Mouse (Mus musculus): ENCODE measurements around the gene Timm44.

Timm44 gene

DNA sequence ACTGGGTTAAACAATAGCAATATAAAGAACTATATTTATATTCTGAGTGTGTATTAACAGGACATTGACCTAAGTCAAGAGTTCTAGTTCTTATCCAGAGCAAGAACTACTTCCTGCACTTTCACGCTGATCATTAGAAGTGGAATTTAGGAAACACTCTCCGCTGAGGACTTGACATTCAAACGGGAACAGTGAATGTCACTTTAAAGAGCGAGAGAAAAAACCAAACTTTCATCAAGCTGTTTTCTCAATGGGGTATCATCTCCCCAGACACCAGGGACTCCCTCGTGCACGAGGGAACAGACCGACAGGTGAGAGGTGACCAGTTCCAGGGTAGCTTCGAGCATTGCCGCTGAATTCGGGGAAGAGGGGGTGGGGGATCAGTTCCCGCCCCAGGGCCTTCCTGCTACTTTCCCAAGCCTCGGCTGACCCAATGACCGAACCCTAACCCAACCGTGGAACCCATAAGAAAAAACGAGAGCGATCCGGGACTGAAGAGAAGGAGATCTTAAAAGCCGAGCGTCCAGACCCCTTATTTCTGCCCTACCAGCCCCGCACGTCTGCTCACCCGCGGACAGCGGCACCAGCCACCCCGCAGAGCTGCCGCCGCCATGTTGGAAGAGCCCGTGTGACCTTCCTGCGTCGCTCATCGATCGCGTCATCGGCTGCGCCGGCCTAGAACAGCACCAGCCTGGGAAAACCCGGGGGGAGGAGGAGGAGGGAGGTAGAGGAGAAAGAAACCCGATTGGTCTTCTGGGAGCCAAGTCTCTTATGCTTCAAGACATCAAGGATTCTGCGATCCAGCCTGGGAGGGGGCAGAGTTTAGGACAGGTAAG is at the start of gene Timm44:
TSS of gene Timm44 (minus strand) at position 639 of the 836 bp plus-strand sequence.
- peak; percentile 98 for DNase-seq (ENCODE audit: low spot score)

DNA sequence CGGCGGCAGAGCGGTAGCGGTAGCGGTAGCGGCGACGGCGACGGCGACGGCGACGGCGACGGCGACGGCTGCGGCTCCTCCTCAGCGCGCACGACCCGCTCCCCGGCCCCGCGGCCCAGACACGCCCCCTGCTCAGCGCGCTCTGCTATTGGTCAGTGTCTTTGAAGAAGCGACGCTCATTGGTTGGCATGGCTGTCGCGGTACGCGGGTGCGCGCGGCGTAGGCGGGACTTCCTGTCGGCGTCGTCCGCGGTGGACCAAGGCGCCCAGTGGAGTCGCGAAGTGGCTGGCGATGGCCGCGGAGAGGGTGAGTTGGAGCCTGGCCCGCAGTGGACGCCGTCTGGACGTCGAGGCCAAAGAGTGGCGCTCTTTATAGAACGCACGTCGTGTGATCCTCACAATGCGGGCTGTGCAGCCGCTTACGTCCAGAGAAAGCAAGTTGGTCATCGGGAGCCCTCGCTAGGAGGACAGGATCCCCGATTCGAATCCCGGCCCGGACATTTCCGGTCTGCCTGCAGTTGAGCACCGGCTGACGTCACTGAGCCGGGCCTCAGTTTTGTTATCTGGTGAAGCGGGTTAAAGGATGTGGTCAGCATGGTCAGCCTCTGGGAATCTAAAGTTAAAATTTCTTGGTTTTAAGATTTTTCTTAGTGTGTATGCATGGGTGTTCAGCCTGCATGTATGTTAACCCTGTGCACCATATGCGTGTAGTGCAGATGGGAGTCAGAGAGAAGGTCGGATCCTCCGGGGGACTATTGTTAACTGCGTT is 49.5 kb upstream of the Timm44 start, which contains the start of the genes Ccl25 and Elavl1:
TSS of gene Ccl25 (plus strand) at position 228 of the 768 bp plus-strand sequence.
TSS of gene Elavl1 (minus strand) at position 431 of the 768 bp plus-strand sequence.
- DNase-seq (ENCODE audit: low spot score): peak; percentile 95

DNA sequence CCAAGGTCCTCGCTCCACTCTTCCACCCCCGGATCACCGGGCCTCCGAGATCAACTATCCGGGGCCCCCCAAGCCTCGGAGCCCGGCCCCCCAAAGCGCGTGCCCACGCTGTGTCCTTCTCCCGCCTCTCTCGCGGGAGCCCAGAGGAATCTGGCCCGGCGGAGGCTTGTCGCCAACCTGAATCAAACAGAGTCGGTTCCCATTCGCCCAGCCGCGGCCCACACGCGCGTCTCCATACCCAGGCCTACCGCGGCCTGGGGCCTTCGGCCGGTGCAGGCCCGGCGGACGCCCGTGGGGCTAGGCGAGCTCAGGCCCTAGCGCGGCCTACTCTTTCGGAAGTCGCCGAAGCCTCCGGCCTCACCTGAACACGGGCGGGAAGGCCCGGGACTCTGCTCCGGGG is 48.8 kb upstream of the Timm44 start:
- DNase-seq (ENCODE audit: low spot score): no peak

DNA sequence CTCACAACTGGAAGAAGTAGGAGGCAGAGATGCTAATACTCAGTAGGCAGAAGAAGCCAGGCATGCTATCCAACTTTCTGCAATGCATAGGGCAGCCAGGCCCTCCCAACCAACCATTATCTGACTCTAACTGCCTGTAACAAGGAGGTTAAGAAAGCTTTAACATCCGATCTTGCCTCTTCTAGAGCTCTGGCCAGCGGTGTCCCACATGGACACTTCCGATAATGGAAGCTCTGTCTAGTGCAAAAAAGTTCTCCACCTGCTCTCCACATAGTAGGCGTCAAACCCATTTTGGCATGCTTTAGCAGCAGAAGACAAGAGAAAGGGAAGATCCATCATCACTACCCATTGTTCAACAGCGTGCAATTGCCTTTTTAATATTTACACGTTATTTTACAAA is 48.2 kb upstream of the Timm44 start:
- DNase-seq (ENCODE audit: low spot score): peak; percentile 28

DNA sequence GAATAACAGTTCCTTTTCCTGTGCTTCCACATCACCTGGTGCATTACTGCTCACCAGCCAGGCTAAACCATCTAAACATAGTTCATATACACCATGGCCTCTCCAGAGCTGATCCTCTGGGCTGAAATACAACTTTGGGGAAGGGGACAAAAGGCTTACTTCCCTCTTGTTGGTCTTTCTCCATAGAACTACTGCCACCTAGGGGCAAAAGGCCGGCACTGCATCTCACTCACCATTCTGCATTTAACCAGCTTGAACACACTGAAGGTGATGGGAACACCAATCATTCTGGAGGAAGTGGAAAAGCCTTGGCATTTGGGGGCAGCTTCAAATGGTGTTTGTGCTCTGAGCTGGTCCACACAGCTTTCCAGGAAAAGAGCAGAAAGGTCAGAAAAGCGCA is 46.8 kb upstream of the Timm44 start:
- DNase-seq (ENCODE audit: low spot score): peak; percentile 96

GRCm38 (mm10) chr8:4321031-4321430 is 45.3 kb upstream of the Timm44 start:
- no peak for DNase-seq (ENCODE audit: low spot score)

DNA sequence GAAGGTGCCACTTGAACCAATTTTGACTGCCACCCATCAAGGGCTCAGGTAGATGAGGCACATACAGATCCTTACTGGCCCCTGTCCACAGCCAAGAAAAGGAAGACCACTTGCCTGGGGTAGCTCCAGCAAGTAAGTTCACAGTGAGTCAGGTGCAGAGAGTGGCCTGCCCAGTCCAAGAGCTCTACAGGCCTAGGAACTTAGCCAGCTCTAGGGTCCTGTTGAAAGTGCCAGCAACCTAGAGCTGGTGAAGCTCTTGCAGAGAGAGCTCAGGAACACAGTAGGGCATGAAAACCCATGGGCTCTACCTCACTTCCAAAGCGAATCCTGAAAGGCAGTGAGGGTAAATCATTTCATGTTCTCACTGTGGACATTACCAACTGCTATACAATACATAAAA is 44.7 kb upstream of the Timm44 start:
- no peak for DNase-seq (ENCODE audit: low spot score)

- DNase-seq (ENCODE audit: low spot score): no peak
Measured at GRCm38 (mm10) chr8:4319573-4319872, 43.8 kb upstream of the Timm44 start.

- no peak for DNase-seq (ENCODE audit: low spot score)
Measured at GRCm38 (mm10) chr8:4318796-4319572, 43.3 kb upstream of the Timm44 start.

GRCm38 (mm10) chr8:4318124-4318523 is 42.4 kb upstream of the Timm44 start:
- no peak for DNase-seq (ENCODE audit: low spot score)

DNA sequence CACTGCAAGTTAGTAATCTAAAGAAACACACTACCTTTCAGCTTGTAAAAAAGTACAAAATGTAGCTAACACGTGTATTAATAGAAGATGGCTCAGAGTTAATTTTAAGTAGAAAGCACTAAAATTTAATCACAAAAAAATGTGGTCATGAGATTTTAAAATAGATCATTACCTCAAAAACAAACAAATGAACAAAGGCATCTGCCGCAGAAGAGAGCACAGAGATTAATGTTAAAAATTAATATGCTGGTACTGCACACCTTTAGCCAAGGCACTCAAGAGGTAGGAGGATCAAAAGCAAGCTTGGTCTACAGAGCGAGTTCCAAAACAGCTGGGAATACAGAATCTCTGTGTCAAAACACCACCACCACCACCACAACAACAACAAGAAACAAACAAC is 39.1 kb upstream of the Timm44 start:
- DNase-seq (ENCODE audit: low spot score): no peak

GRCm38 (mm10) chr8:4313254-4314124 is 37.8 kb upstream of the Timm44 start:
- no peak for DNase-seq (ENCODE audit: low spot score)

GRCm38 (mm10) chr8:4312104-4312503 is 36.4 kb upstream of the Timm44 start:
- no peak for DNase-seq (ENCODE audit: low spot score)

DNA sequence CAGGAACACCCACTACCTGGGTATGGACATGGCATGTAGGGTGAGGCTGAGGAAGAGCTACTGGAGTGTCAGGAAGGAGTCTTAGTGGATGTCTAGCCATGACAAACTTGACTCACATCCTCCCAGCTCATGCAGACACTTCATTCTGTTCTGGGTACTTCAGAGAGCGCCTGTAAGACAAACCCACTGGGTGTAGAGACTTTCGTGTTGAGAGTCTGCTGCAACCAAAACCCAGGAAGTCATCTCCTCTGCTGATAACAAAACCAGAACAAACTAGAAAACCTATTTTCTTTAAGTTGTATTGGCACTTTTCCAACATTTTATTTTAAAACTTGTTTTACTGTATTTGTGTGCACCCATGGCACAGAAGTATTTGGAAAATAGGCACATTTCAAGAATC is 30.1 kb upstream of the Timm44 start:
- DNase-seq (ENCODE audit: low spot score): no peak

- no peak for DNase-seq (ENCODE audit: low spot score)
Measured at GRCm38 (mm10) chr8:4304124-4304547, 28.4 kb upstream of the Timm44 start.

GRCm38 (mm10) chr8:4297822-4298221 is 22.1 kb upstream of the Timm44 start:
- DNase-seq (ENCODE audit: low spot score): no peak

GRCm38 (mm10) chr8:4292738-4293137 is 17.0 kb upstream of the Timm44 start:
- no peak for DNase-seq (ENCODE audit: low spot score)

- DNase-seq (ENCODE audit: low spot score): no peak
Measured at GRCm38 (mm10) chr8:4276111-4276465, 375 bp upstream of the Timm44 start.

DNA sequence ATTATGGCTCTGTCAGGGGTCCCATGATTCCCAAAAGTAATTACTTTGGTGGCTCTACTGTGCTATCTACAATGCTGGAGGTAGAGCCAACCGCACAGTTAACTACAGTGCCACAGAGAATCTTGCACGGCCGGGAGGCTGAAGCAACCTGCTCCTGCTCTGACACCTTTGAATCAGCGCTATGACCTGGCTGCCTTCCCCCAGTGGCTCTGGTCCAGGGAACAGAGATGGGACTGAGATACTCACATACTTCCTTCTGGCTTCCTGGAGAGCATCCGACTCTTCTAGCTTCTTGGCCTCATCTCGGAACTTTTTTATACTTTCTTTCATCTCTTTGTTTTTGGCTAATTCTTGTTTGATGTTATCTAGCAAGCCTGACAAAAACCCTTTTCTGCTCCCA is 6.1 kb downstream of the Timm44 start:
- no peak for DNase-seq (ENCODE audit: low spot score)

GRCm38 (mm10) chr8:4267627-4268026 is 8.1 kb downstream of the Timm44 start:
- DNase-seq (ENCODE audit: low spot score): no peak

DNA sequence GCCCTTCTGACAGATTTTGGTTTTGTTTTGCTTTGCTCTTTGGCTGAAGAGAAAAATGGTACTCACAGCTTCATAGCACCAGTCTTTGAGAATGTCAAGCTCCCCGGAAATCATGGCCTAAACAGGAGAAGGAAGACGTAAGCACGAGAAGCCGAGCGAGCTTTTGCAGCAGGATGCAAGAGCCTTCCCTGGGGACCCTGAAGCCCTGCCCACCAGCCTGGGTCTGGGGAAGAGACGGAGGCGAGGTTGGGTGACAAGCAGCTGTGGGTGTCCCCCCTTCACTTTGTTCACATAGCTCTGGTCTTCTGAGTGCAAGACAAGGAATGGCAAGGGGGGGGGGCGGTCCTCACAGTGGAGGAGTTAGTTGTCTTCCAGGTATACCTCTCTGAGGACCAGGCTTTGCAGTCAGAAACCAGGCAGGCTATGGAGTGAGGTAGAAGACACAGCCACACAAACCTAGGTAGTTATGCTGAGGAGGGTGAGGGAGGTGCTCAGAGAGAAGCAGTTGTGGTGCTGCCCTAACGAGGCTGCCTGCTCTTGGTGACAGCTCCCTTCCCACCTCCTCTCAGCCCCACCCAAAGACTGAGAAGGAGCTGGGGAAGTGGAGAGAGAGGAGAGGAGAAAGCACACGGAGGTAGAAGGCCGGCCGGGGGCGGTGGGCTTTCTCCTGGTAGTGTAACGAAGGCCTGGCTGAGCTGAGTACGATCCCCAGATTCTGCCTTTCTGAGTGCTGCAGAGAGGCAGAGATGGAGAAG is 10.4 kb downstream of the Timm44 start:
- no peak for DNase-seq (ENCODE audit: low spot score)
